Mouse (Mus musculus): Measurements from ENCODE around the gene Psmb9. TPM values are rescaled to one million over a fixed set of nuclear protein-coding genes. Genes with fewer than 3 reads are reported as not detected.

The Psmb9 gene
- total RNA-seq, 4 experiments from 2014 or later: 3.9 to 9.0 (median 5.8) TPM

- no peak for DNase-seq (ENCODE audit: low spot score in 2 of 2)
Observed at GRCm38 (mm10) chr17:34140240-34140639, 47.3 kb downstream of the Psmb9 start.

GRCm38 (mm10) chr17:34139416-34139815 is 48.1 kb downstream of the Psmb9 start:
- no peak for DNase-seq (ENCODE audit: low spot score in 2 of 2)

GRCm38 (mm10) chr17:34138655-34139054 is 48.9 kb downstream of the Psmb9 start:
- no peak for DNase-seq (ENCODE audit: low spot score in 2 of 2)

GRCm38 (mm10) chr17:34137601-34138000 is 50.0 kb downstream of the Psmb9 start:
- no peak for DNase-seq (ENCODE audit: low spot score in 2 of 2)

GRCm38 (mm10) chr17:34135297-34136224 is 52.0 kb downstream of the Psmb9 start:
- peak; percentile 98 to 99 for DNase-seq (ENCODE audit: low spot score in 2 of 2)

- DNase-seq (ENCODE audit: low spot score in 2 of 2): no peak
Observed at GRCm38 (mm10) chr17:34134451-34134850, 53.1 kb downstream of the Psmb9 start.

GRCm38 (mm10) chr17:34133289-34133688 is 54.3 kb downstream of the Psmb9 start:
- no peak for DNase-seq (ENCODE audit: low spot score in 2 of 2)

Other genes with a start within 250 kb of the Psmb9 start
- 10 to 100 TPM; 68.7 to 93.1 (median 76.1) TPM for gene Pfdn6, start 247.4 kb downstream of the Psmb9 start, total RNA-seq (2022)
- 10 to 100 TPM; 13.2 to 17.4 (median 14.9) TPM for gene Wdr46, start 247.1 kb downstream of the Psmb9 start, total RNA-seq (2022)
- gene B3galt4, start 236.3 kb downstream of the Psmb9 start, total RNA-seq (2022): 1 to 10 TPM; 4.7 to 7.4 (median 6.9) TPM
- 10 to 100 TPM; 81.4 to 91.3 (median 81.9) TPM for gene Vps52, start 232.0 kb downstream of the Psmb9 start, total RNA-seq (2022)
- gene Rps18, start 231.8 kb downstream of the Psmb9 start, total RNA-seq (2022): 100 to 1,000 TPM; 273 to 401 (median 339) TPM
- 100 to 1,000 TPM in 1 of 4 experiments, 10 to 100 TPM in 3; 29.6 to 138 (median 63.9) TPM for gene H2-K1, start 187.4 kb downstream of the Psmb9 start, total RNA-seq (2022)
- gene Ring1, start 163.1 kb downstream of the Psmb9 start, total RNA-seq (2022): 10 to 100 TPM; 34.8 to 44.1 (median 42.7) TPM
- gene H2-Ke6, start 159.7 kb downstream of the Psmb9 start, total RNA-seq (2022): 10 to 100 TPM; 57.9 to 62.2 (median 58.3) TPM
- 100 to 1,000 TPM in 1 of 4 experiments, 10 to 100 TPM in 3; 77.1 to 106 (median 92.6) TPM for gene Slc39a7, start 156.1 kb downstream of the Psmb9 start, total RNA-seq (2022)
- 10 to 100 TPM; 70.8 to 85.4 (median 78.0) TPM for gene Rxrb, start 156.0 kb downstream of the Psmb9 start, total RNA-seq (2022)
- gene Col11a2, start 148.3 kb downstream of the Psmb9 start, total RNA-seq (2022): 10 to 100 TPM; 22.6 to 30.2 (median 27.5) TPM
- gene H2-Oa, start 95.4 kb downstream of the Psmb9 start, total RNA-seq (2022): 1 to 10 TPM in 2 of 4 experiments, not detected in 2; 2.6 to 3.6 TPM
- gene H2-DMa, start 68.2 kb downstream of the Psmb9 start, total RNA-seq (2022): 10 to 100 TPM; 31.5 to 37.7 (median 34.2) TPM
- 100 to 1,000 TPM; 190 to 204 (median 197) TPM for gene Brd2, start 65.1 kb downstream of the Psmb9 start, total RNA-seq (2022)
- 1 to 10 TPM in 2 of 4 experiments, under 1 TPM in 2; 0.51 to 3.5 (median 2.1) TPM for gene H2-DMb2, start 44.5 kb downstream of the Psmb9 start, total RNA-seq (2022)
- 1 to 10 TPM; 3.4 to 9.7 (median 6.0) TPM for gene H2-DMb1, start 34.7 kb downstream of the Psmb9 start, total RNA-seq (2022)
- 10 to 100 TPM in 1 of 4 experiments, 1 to 10 TPM in 3; 2.5 to 10.6 (median 5.8) TPM for gene Tap1, start 211 bp downstream of the Psmb9 start, total RNA-seq (2022)
- 10 to 100 TPM in 2 of 4 experiments, 1 to 10 TPM in 2; 3.8 to 18.8 (median 10.0) TPM for gene Psmb8, start 10.0 kb upstream of the Psmb9 start, total RNA-seq (2022)
- gene Tap2, start 15.8 kb upstream of the Psmb9 start, total RNA-seq (2022): 10 to 100 TPM; 12.3 to 18.1 (median 15.9) TPM
- gene H2-Ob, start 51.1 kb upstream of the Psmb9 start, total RNA-seq (2022): 1 to 10 TPM in 2 of 4 experiments, under 1 TPM in 1, not detected in 1; 0.69 to 3.3 (median 1.8) TPM
- gene H2-Ab1, start 69.9 kb upstream of the Psmb9 start, total RNA-seq (2022): 10 to 100 TPM in 2 of 4 experiments, 1 to 10 TPM in 2; 1.1 to 31.1 (median 11.6) TPM
- 10 to 100 TPM in 2 of 4 experiments, 1 to 10 TPM in 1, under 1 TPM in 1; 0.70 to 29.8 (median 13.8) TPM for gene H2-Aa, start 100.1 kb upstream of the Psmb9 start, total RNA-seq (2022)
- gene H2-Eb1, start 118.1 kb upstream of the Psmb9 start, total RNA-seq (2022): 10 to 100 TPM in 2 of 4 experiments, 1 to 10 TPM in 2; 1.9 to 25.1 (median 10.1) TPM
- gene H2-Eb2, start 137.9 kb upstream of the Psmb9 start, total RNA-seq (2022): not detected
- gene Btnl2, start 167.1 kb upstream of the Psmb9 start, total RNA-seq (2022): 1 to 10 TPM in 1 of 4 experiments, under 1 TPM in 3; 0.47 to 1.0 (median 0.73) TPM
- gene Btnl1, start 189.4 kb upstream of the Psmb9 start, total RNA-seq (2022): not detected
- gene BC051142, start 211.1 kb upstream of the Psmb9 start, total RNA-seq (2022): 1 to 10 TPM; 3.5 to 6.1 (median 4.5) TPM

All from layer of hippocampus, adult 8-10 months (tissue).